Mouse (Mus musculus) hindbrain, embryonic 10.5 days (tissue): ENCODE results near the gene Tnc. TPM values are rescaled to one million over a fixed set of nuclear protein-coding genes. Genes with fewer than 3 reads are reported as not detected.

ENCODE experiments used
- DNase-seq: peaks from one replicate; pipeline ENCODE4 v3.0.0-alpha.2; 2017; ENCODE audit warnings: low spot score
- H3K27ac ChIP-seq: fragments of 300-500 bp; sonication (generic); 2 replicates; pipeline ENCODE4 v1.5.1; 2016; ENCODE audit warnings: mild to moderate bottlenecking, moderate library complexity
- H3K27me3 ChIP-seq: fragments of 300-500 bp; sonication (generic); 2 replicates; pipeline ENCODE4 v1.6.1; 2016; ENCODE audit warnings: mild to moderate bottlenecking; ENCODE audit not compliant: poor library complexity, insufficient read depth, severe bottlenecking
- H3K36me3 ChIP-seq: fragments of 300-500 bp; sonication (generic); 2 replicates; pipeline ENCODE4 v1.6.1; 2016; ENCODE audit warnings: mild to moderate bottlenecking, moderate library complexity
- H3K4me1 ChIP-seq: fragments of 300-500 bp; sonication (generic); replicated peaks from 2 replicates; pipeline ENCODE4 v1.6.1; 2016; ENCODE audit warnings: mild to moderate bottlenecking
- H3K4me3 ChIP-seq: fragments of 300-500 bp; sonication (generic); 2 replicates; pipeline ENCODE4 v1.5.1; 2016; ENCODE audit warnings: mild to moderate bottlenecking, moderate library complexity
- H3K9me3 ChIP-seq: fragments of 300-500 bp; sonication (generic); 2 replicates; pipeline ENCODE4 v1.6.1; 2016; ENCODE audit warnings: mild to moderate bottlenecking, moderate library complexity
- WGBS: fragments of 180-500 bp; shearing (Covaris S2); methylation state at CpG from one replicate; pipeline ENCODE4 v1.1.7; 2016; 5-methylcytosine and 5-hydroxymethylcytosine counted together
- polyA plus RNA-seq: library from polyadenylated mRNA; unstranded; fragments of >200 nt; fragmentation: Nextera tagmentation; extraction: Ambion mirVana; gene quantifications from 2 replicates; pipeline ENCODE4 v1.2.1, GENCODE M21; 2016

The Tnc gene
- polyA plus RNA-seq, 1 experiment from 2014 or later: 3.5 TPM

GRCm38 (mm10) chr4:64058048-64058855, 11.4 kb upstream of the Tnc start:
- no peak overlapping the region for H3K27ac ChIP-seq
- DNase-seq: no peak

GRCm38 (mm10) chr4:64048177-64048576, 1.4 kb upstream of the Tnc start:
- H3K27ac ChIP-seq: no peak overlapping the region
- 83% methylated on average over 7 of the region's 7 CpGs for WGBS
- no peaks in the 10 kb centered on the region for H3K9me3 ChIP-seq
- H3K4me1 ChIP-seq: peaks cover 13% of the 10 kb centered on the region
- DNase-seq: no peak
- peaks cover 32% of the 10 kb centered on the region for H3K27me3 ChIP-seq
- H3K4me3 ChIP-seq: no peak overlapping the region
- H3K36me3 ChIP-seq: no peaks in the 10 kb centered on the region

More at GRCm38 (mm10) chr4:64058048-64058855, 11.4 kb upstream of the Tnc start:
- no peaks in the 10 kb centered on the region for H3K9me3 ChIP-seq
- 72% methylated on average over 12 of the region's 12 CpGs for WGBS
- H3K36me3 ChIP-seq: no peaks in the 10 kb centered on the region
- H3K27me3 ChIP-seq: no peaks in the 10 kb centered on the region
- no peak overlapping the region for H3K4me3 ChIP-seq
- H3K4me1 ChIP-seq: no peaks in the 10 kb centered on the region

- no peaks in the 10 kb centered on the region for H3K36me3 ChIP-seq
- DNase-seq: no peak
- H3K4me1 ChIP-seq: peaks cover 13% of the 10 kb centered on the region
- 86% methylated on average over 4 of the region's 4 CpGs for WGBS
- no peak overlapping the region for H3K27ac ChIP-seq
- peaks cover 32% of the 10 kb centered on the region for H3K27me3 ChIP-seq
- H3K9me3 ChIP-seq: no peaks in the 10 kb centered on the region
- no peak overlapping the region for H3K4me3 ChIP-seq
These were observed 2.9 kb downstream of the Tnc start for GRCm38 (mm10) chr4:64043893-64044292.

GRCm38 (mm10) chr4:64043371-64043770, 3.4 kb downstream of the Tnc start:
- 78% methylated on average over 6 of the region's 6 CpGs for WGBS

GRCm38 (mm10) chr4:64039091-64039490, 7.7 kb downstream of the Tnc start:
- 79% methylated on average over 2 of the region's 2 CpGs for WGBS
- DNase-seq: no peak
- Histone ChIP-seq H3K9me3 (no peaks in the 10 kb centered on the region), H3K36me3 (no peaks in the 10 kb centered on the region), H3K27ac (no peak overlapping the region), H3K4me3 (no peak overlapping the region), H3K27me3 (no peaks in the 10 kb centered on the region), H3K4me1 (no peaks in the 10 kb centered on the region)

More at GRCm38 (mm10) chr4:64043371-64043770, 3.4 kb downstream of the Tnc start:
- no peak for DNase-seq
- Histone ChIP-seq H3K4me1 (peaks cover 13% of the 10 kb centered on the region), H3K4me3 (no peak overlapping the region), H3K9me3 (no peaks in the 10 kb centered on the region), H3K36me3 (no peaks in the 10 kb centered on the region), H3K27ac (no peak overlapping the region), H3K27me3 (peaks cover 32% of the 10 kb centered on the region)

GRCm38 (mm10) chr4:64037513-64037912, 9.3 kb downstream of the Tnc start:
- WGBS: 86% methylated on average over 2 of the region's 2 CpGs

GRCm38 (mm10) chr4:64034724-64035123, 12.1 kb downstream of the Tnc start:
- H3K36me3 ChIP-seq: no peaks in the 10 kb centered on the region
- H3K27me3 ChIP-seq: no peaks in the 10 kb centered on the region
- H3K27ac ChIP-seq: no peak overlapping the region
- no peak overlapping the region for H3K4me3 ChIP-seq
- 76% methylated on average over 1 of the region's 1 CpGs for WGBS
- H3K9me3 ChIP-seq: no peaks in the 10 kb centered on the region
- no peak for DNase-seq
- no peaks in the 10 kb centered on the region for H3K4me1 ChIP-seq

More at GRCm38 (mm10) chr4:64037513-64037912, 9.3 kb downstream of the Tnc start:
- H3K27ac ChIP-seq: no peak overlapping the region
- H3K36me3 ChIP-seq: no peaks in the 10 kb centered on the region
- DNase-seq: no peak
- H3K27me3 ChIP-seq: no peaks in the 10 kb centered on the region
- no peaks in the 10 kb centered on the region for H3K4me1 ChIP-seq
- H3K4me3 ChIP-seq: no peak overlapping the region
- no peaks in the 10 kb centered on the region for H3K9me3 ChIP-seq

GRCm38 (mm10) chr4:64033191-64033590, 13.6 kb downstream of the Tnc start:
- no peak for DNase-seq
- Histone ChIP-seq H3K27me3 (no peaks in the 10 kb centered on the region), H3K9me3 (no peaks in the 10 kb centered on the region), H3K4me1 (no peaks in the 10 kb centered on the region), H3K4me3 (no peak overlapping the region), H3K36me3 (no peaks in the 10 kb centered on the region), H3K27ac (no peak overlapping the region)
- 62% methylated on average over 2 of the region's 2 CpGs for WGBS

- DNase-seq: no peak
These were observed 17.3 kb downstream of the Tnc start for GRCm38 (mm10) chr4:64029486-64029885.

GRCm38 (mm10) chr4:64025591-64025990, 21.2 kb downstream of the Tnc start:
- no peak overlapping the region for H3K27ac ChIP-seq
- no peak for DNase-seq
- WGBS: 85% methylated on average over 6 of the region's 6 CpGs
- H3K36me3 ChIP-seq: no peaks in the 10 kb centered on the region
- H3K27me3 ChIP-seq: no peaks in the 10 kb centered on the region
- no peaks in the 10 kb centered on the region for H3K4me1 ChIP-seq
- H3K9me3 ChIP-seq: no peaks in the 10 kb centered on the region
- H3K4me3 ChIP-seq: no peak overlapping the region

More at GRCm38 (mm10) chr4:64029486-64029885, 17.3 kb downstream of the Tnc start:
- Histone ChIP-seq H3K4me1 (no peaks in the 10 kb centered on the region), H3K27me3 (no peaks in the 10 kb centered on the region), H3K9me3 (no peaks in the 10 kb centered on the region), H3K27ac (no peak overlapping the region), H3K36me3 (no peaks in the 10 kb centered on the region), H3K4me3 (no peak overlapping the region)
- 58% methylated on average over 1 of the region's 1 CpGs for WGBS

- DNase-seq: no peak
- H3K36me3 ChIP-seq: no peaks in the 10 kb centered on the region
- H3K27ac ChIP-seq: no peak overlapping the region
- H3K4me1 ChIP-seq: no peaks in the 10 kb centered on the region
- WGBS: 62% methylated on average over 4 of the region's 4 CpGs
- H3K27me3 ChIP-seq: no peaks in the 10 kb centered on the region
- H3K4me3 ChIP-seq: no peak overlapping the region
- no peaks in the 10 kb centered on the region for H3K9me3 ChIP-seq
These were observed 22.6 kb downstream of the Tnc start for GRCm38 (mm10) chr4:64024041-64024779.

- Histone ChIP-seq H3K9me3 (no peaks in the 10 kb centered on the region), H3K4me3 (no peak overlapping the region), H3K27me3 (no peaks in the 10 kb centered on the region), H3K4me1 (no peaks in the 10 kb centered on the region), H3K36me3 (no peaks in the 10 kb centered on the region), H3K27ac (no peak overlapping the region)
- WGBS: 92% methylated on average over 10 of the region's 10 CpGs
- no peak for DNase-seq
These were observed 25.8 kb downstream of the Tnc start for GRCm38 (mm10) chr4:64020930-64021589.

GRCm38 (mm10) chr4:64020151-64020550, 26.7 kb downstream of the Tnc start:
- H3K4me1 ChIP-seq: no peaks in the 10 kb centered on the region
- no peak overlapping the region for H3K4me3 ChIP-seq
- no peak for DNase-seq
- no peak overlapping the region for H3K27ac ChIP-seq
- WGBS: 90% methylated on average over 8 of the region's 8 CpGs
- no peaks in the 10 kb centered on the region for H3K9me3 ChIP-seq
- H3K27me3 ChIP-seq: no peaks in the 10 kb centered on the region
- H3K36me3 ChIP-seq: no peaks in the 10 kb centered on the region
